Mouse (Mus musculus) E14TG2a.4 (cell line): ENCODE data around the gene Hist3h2a.

Experiments used
- CTCF ChIP-seq: conservative IDR thresholded peaks from 2 replicates; pipeline ENCODE4 v1.5.1; 2014; ENCODE audit warnings: low read length
- NANOG ChIP-seq: IDR thresholded peaks from 2 replicates; pipeline ENCODE4 v1.6.1; 2014; ENCODE audit warnings: borderline replicate concordance, low read length, mixed read lengths
- POU5F1 ChIP-seq: IDR thresholded peaks from 2 replicates; pipeline ENCODE4 v1.6.1; 2014; ENCODE audit warnings: low read length, borderline replicate concordance

GRCm38 (mm10) chr11:58961364-58962177 lies 7.1 kb downstream of the Hist3h2a start:
- TF ChIP-seq CTCF: no peak
- TF ChIP-seq POU5F1: no peak
- no peak for TF ChIP-seq NANOG
